Mouse (Mus musculus) urinary bladder, postnatal 4 days (tissue): Measurements from ENCODE around the gene Tradd.

Experiments used
- DNase-seq, 2 experiments: peaks; one replicate each; pipeline ENCODE4 v3.0.0; 2021 to 2022; ENCODE audit warnings: low spot score in 2 of 2

The Tradd gene

DNA sequence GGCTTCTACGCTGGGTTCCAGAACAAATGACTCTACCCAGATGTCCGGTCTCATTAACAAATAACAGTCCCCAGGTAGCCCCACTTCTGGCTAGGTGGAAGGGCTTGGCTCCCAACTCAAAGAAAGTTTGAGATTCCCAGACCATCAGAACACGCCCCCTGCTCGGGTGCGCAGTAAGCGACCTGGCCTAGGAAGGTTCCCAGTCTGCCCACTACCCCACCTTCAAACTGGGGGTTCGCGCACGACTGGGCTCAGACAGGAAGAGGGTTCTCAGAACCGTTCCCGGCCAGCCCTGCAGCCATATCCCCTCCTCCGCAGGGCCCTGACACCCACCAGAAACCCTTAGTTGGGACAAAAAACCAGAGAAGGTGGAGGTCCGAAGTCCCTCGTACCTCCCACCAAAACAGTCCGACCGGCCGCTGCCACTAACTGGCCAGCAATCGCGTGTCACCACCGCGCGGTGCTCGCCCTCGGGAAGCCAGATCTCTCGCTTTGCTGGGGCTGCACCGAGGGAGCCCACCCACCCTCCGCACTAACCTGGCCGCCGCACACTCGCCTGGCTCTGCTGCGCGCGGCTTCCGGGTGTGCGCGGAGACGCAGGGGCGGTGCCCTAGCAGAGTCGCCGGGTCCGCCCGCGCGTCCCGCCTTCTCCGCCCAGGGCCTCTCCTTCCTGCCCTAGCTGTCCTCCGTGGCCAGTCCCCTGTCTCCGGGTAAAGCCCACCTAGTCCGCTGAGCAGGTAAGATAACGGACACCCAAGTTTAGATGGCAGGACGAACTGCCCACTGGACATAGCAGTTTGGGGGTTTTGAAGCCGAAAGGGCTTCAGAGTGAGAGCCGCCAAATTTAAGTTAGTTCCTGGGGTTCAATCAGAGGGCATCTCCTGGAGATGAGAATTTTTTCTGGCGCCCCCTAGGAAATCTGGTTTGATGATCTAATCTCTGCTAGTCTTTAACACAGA is at the start of gene Tradd, which contains the start of gene Fbxl8:
Gene Tradd (minus strand): TSS at position 586 of the 959 bp plus-strand sequence.
Gene Fbxl8 (plus strand): TSS at position 625 of the 959 bp plus-strand sequence.
- peak in 1 of 2 experiments; percentile 69 for DNase-seq

DNA sequence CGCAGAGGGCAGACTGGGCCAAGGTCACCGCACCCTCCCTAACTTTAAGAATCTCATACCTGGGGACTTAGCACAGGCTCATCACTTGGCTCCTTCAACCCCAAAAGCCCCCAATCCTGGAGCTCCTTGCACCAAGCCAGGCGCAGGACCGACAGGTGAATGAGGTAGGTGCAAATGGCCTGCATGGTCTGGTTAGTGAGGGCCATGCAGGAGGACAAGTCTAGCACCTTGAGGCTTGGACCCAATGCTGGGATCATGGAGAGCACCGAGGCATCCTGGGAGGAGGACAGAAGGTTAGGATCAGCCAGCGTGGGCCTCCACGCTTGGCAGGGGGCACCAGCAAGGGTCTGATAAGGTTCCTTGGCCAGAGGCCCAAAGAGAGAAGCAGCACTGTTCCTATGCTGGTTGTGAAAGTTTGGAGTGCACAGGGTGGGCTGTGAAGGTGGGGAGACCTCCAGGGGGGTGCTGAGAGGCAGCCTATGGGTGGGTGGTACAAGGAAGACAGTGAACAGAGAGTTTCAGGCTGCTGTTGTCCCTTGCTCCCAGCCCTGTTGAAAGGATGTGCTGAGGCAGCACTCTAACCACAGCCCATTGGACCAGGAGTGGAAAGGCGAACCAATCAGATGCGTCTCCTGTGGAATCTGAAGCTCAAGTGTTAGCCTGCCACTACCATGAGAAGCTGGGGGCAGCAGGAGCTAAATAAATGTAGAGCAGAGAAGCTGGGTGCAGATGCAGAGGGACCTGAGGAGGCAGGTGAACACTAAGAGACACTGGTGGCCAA is 49.4 kb upstream of the Tradd start:
- no peak for DNase-seq

DNA sequence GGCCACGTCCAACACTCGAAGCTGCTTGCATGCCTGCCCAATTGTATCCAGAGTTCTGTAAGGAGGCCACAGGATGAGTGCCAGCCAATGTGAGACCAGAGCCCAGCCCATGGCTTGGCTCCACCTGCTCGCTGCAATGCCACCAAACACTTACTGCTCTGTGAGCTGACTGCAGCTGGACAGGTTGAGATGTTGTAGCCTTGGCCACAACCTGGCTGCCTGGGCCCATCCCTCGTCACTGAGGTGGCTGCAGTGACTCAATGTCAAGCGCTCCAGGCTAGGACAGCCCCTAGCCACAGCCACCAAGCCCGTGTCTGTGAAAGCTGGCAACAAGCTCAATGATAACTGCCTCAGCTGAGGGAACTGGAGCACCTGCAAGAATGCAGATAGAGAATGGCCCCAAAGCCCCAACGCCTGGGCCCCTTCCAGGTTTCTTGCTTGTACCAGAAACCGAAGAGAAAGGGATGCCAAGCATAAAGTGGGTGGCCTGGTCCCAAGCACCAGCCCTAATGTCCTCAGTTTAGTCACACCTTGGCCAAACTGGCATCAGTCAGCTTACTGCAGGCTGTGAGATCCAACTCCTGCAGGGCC is 48.6 kb upstream of the Tradd start:
- DNase-seq, result no peak

DNA sequence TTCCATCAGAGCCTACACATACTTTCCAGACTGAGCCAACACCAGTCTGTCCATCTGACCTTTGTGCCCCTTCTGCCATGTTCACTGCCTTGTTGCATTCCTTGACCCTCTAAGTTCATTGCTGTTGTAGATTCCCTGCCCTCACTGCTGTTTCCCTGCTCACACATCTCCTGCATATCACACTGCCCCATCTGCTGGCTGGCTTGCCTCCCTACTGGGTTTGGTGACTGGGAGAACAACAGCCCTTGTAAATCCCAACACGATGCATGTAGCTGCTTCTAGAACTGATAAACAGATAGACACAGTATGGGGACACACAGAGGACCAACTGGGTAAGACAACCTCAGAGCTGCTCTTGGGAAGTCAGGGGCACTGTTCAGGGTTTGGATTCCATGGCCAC is 47.3 kb upstream of the Tradd start:
- no peak for DNase-seq

DNA sequence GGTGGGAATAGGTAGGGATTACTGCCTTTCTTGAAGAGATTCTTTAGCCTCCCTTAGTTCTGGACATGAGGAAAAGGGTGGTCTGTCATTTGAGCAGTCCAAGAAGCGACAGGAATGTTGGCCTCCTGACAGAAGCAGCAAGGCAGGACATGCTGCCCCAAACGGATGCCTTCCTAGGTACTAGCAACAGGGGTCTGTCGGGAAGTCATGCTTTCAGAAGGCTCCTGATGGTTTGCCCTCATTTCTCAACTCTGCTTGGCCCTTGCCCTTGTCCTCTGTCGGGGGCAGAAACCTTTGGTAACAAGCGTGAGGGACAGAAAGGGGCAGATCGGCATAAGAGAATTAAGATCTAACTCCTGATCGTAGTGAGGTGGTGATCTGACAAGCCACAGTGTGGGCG is 45.7 kb upstream of the Tradd start:
- no peak for DNase-seq

DNA sequence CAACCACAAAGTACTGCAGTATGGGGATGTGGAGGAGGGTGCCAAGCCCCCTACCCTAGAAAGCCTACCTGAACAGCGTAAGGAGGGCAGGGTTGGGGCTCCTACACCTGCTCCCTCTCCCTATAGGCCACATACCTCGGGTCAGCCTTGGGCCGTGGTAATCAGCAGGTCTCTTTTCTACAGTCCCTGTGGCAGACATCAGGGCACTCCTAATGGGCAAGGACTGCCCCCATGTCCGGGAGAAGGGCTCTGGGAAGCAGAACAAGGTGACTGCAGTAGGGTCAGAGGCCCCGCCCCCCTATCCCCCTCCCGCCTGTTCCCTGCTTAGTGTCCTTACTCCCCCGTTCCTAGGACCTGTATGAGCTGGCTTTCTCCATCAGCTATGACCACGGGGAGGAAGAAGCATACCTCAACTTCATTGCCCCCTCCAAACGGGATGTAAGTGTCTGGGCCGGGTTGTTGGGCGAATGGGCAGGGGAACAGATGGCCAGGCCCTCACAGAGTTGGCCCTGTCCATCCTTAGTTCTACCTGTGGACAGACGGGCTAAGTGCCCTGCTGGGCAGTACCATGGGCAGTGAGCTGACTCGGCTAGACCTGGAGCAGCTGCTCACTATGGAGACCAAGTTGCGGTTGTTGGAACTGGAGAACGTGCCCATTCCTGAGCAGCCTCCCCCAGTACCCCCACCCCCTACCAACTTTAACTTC is 44.9 kb upstream of the Tradd start:
- DNase-seq, result no peak

DNA sequence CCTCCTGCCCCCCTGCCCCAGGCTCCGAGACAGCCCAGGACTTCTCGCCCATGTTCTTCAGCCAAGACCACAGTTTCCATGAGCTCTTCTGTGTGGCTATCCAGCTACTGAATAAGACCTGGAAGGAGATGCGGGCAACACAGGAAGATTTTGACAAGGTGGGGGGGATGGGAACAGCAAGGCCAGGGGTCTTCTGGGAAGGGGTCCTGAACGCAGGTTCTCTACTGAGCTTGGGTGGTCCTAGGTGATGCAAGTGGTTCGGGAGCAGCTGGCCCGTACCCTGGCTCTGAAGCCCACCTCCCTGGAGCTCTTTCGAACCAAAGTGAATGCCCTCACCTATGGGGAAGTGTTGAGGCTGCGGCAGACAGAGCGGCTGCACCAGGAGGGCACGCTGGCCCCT is 44.0 kb upstream of the Tradd start:
- no peak for DNase-seq

DNA sequence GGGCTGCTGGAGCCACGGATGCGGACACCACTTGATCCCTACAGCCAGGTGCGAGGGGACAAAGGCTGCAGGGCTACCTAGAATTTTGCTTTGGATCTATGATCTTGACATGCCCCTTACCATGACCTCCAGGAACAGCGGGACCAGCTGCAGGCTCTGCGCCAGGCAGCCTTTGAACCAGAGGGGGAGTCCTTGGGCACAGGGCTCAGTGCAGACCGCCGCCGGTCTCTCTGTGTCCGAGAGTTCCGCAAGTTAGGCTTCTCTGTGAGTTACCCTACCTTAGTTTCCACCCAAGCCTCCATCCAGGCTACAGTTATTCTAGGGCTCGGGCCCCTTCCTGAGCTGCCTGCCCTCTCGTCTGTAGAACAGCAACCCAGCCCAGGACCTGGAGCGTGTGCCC is 43.3 kb upstream of the Tradd start:
- no peak for DNase-seq

DNA sequence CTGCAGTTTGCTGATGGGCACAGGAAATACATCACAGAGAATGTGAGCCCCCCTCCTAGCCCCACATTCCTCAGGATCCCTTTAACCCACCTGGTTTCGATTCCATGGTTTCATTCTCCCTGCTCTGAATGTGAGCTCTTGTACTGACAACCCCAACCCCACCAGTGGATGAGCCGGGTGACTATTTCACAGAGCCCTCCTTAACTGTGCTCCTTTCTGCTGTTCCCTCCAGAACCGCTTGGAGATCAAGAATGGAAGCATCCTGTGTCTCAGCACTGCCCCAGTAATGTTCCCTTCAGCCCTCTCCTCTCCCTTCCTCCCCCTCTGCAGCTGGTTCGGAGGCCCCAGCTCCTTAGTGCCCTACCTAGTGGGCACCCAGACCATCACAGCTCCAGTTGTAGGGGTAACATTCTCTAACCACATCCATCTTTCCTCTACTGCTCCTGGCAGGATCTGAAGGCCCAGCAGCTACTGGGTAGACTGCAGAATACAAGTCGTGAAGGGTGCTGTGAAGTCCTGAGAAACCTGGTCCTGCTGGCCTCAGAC is 41.8 kb upstream of the Tradd start:
- DNase-seq, result no peak

DNA sequence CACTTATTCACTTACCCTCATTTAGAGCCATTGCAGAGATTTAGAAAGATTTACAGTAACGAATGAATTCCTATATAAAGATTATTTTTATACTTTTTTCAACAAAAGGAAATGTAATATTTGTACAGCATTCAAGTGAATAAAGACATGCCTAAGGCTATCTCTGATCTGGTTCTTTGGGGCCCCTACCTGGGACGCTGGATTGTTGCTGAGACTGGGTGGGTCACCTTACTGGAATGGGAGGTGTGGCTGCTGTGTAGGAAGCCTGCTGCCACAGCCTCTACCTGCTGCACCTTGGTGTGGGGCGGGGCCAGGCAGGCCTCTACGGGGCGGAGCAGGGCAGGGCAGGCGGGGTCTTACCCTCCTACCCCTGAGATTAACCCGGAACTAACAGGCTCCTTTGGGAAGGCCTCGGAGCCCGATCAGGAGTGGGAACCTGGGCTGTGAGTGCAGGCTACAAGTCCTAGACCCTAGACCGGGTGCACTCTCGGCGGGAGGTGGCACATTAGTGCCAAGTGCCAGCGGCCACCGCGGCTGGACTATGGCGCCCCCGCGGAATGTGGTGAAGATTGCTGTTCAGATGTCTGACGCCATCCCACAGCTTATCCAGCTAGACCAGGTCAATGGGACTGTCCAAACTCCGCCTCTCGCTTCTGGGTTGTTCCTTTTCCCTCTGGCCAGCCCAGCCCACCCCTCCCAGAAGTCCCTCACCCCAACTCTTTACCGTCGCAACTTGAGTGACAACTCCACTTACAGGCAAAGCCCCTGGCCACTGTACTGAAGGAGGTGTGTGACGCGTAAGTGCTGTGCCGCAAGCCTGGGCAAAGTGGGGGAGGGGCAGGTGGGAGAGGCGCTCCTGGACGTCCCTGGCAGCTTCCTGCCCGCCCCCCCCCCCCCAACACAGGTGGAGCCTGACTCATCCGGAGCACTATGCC is 41.1 kb upstream of the Tradd start, which contains the start of gene Elmo3:
Gene Elmo3 (plus strand): TSS at position 391 of the 935 bp plus-strand sequence.
- peak; percentile 75 to 76 for DNase-seq

DNA sequence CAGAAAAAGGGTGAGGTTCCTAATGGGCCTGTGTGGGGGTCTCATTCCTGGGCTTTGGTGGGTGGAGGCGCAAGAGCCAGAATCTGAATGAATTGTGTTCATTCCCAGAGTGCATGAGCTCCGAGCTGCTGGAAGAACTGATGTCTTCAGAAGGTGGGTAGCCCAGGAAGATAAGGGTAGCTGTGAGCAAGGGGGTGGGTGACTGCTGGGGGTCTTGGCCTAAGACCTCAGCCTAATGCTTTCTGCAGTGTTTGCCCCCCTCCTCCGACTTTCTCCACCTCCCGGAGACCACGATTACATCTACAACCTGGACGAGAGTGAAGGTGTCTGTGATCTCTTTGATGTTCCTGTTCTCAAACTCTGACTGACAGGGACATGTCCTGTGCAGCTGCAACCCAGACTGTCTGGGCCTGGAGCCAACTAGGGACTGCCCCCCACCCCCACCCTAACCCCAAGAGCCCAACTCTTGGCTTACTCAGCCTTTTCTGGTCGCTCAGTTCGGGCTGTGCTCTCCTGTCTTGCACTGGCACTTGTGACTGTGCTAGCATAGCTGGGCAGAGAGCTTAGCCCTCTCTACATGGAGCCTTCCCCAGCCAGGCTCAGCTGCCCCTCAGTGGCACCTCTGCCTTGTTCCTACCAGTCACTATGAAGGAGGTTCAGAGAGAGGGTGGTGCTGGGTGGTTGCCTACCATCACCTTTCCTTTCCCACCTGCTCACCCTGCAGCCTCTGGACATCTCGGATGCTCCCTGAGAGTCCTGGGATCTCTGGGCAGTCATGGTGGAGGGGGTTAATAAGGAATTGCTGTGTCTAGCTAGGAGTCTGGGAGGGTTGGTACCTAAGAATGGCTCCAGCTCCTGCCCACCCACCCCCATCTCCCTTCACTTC is 40.2 kb upstream of the Tradd start:
- no peak for DNase-seq

DNA sequence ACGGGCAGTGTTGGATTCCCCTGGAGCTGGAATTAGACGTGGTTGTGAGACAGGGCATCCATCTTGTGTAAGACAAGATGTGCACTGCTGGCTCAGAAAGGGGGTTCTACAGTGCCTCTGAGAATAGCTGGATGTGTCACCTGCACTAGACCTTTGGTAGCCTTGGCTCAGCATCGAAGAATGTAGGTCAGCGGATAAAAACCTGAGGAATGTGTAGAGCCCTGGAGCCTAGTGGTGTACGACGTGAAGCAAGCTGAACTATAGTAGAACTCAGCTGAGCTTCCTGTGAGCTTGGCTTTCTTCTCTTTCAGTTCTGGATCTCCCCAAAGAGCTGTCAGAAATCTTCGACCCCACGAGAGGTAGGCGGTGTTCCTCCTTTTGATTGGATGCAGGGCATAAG is 39.5 kb upstream of the Tradd start:
- no peak for DNase-seq

DNA sequence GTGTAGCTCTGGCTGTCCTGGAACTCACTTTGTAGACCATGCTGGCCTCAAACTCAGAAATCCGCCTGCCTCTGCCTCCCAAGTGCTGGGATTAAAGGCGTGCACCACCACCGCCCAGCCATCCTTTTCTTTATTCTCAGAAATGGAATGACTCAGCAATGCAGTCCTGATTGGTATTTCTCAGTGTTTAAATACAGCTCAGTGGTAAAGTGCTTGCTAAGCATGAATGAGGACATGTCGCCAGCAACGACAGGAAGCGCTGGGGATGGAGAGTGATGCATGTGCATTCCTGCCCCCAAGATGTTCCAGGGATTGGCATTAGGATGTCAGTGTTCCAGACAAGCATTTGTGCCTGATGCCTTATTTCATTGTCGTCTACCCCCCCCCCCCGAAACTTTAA is 39.0 kb upstream of the Tradd start:
- DNase-seq, result no peak

DNA sequence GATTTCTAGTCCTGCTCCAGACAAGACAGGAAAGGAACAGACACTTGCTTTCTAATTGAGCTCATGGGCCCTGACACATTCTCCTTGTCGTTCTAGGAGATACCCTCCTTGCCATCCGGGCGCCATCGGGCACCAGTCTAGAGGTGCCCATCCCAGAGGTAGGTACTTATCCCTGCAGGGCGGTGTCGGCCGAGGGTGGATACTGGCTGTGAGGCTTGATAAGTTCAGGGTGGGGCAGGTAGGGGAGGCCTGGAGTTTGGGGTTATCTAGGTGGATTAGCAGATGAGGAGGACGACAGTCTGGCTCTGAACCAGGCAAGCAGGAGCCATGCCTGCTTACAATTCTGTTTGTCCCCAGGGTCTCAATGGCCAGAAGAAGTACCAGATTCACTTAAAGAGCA is 35.6 kb upstream of the Tradd start:
- DNase-seq, result no peak

DNA sequence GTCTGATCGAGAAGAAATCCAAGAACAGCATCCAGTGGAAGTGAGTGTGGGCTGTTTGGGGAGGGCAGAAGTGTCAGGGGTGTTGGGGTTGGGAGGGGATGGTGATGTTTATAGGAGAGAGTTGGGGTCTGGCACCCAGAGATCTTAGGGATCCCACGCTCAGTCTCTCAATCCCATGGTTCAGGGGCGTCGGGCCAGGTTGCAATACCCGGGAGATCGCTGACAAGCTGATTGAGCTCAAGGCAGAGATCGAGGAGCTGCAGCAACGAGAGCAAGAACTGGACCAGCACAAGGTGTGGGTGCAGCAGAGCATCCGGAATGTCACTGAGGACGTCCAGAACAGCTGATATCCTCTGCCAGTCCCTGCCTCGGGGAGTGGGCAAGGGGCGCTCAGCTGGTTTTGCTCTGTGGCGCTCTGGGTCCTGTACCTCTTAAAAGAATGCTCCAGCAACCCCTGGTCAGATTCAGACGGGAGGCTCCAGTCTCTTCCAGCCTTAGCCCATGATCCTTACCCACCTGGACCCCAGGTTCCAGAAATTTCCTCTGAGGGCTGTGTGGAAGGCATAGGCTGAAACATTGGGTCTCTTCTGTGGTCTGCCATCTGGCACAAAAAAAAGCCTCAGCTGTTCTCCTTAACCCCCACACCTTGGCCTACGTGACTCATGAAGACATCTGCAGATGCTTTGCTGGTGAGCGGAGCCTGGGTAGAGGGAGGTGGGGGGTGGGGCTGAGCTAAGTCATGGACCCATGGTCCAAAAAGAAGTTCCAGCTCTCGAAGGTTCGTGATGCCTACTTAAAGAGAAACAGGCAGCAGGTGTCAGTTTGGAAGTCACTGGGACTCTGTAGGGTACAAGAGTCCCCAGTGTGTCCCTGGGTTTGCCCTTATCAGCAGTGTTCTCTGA is 34.2 kb upstream of the Tradd start:
- no peak for DNase-seq

DNA sequence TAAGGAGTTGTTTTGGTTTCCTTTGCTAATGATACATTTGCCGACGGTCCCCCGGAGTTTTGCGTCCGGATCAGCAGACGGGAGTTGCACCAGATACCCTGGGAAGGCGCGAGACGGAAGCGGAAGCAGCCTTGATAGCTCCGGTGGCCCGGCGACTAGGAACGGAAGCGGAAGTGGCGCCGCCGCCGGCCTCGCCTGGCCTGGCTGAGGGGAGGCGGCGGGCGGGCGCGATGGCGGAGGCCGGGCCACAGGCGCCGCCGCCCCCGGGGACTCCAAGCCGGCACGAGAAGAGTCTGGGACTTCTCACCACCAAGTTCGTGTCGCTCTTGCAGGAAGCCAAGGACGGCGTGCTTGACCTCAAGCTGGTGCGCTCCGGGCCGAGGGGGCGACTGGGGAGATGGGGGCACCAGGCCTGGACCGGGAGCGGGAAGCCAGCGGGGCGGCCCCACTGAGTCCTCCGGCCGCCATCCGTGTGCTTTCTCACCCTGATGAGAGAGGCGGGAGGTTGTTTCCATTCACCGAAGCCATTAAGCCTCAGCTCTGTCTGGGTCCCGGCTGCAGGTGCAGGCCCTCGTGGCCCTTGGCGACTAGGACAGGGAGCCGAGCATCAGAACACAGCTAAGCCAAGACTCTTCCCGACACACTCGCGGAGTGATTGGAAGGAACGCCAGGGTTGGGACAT is 33.2 kb upstream of the Tradd start, which contains the start of gene E2f4:
Gene E2f4 (plus strand): TSS at position 153 of the 682 bp plus-strand sequence.
- DNase-seq, result peak; percentile 86 to 91

DNA sequence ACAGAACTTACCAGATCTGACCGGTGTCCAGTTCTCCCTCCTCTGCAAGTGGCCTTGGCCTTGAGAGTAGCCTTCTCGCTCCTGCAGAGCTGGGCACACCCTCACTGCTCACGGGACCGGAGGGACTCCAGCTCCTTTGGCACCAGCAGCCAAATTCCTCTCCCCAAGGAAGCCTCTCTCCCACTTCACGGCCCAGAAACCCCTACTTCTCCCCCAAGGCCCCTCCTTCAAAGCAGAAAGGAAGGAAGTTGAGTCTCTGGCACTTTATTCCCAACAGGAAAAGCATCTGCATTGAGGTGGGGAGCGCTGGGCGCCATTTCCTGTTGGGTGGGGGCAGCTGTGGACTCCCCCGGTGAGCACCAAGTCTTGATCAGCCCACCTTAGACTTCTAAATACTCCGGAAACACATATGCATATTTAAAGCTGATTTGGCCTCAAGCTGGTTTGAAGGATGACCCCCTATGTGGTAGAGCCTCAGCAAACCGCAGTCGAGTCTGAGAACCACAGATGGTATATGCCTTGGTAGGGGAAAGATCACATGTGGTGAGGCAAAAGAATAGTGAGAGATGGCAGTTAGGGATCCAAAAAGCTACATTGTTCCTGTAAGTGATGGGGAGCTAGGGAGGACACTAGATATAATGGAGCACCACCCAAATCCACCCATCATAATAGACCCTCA is 31.6 kb upstream of the Tradd start, which contains the start of gene Exoc3l:
Gene Exoc3l (minus strand): TSS at position 207 of the 679 bp plus-strand sequence.
- peak in 1 of 2 experiments; percentile 40 for DNase-seq
